Mouse (Mus musculus) stomach, embryonic 16.5 days (tissue): Measurements from ENCODE around the gene Klf11. TPM values are rescaled to one million over a fixed set of nuclear protein-coding genes. Genes with fewer than 3 reads are reported as not detected.
A peak's percentile ranks its signal among the peaks of the same experiment; 100 is the strongest.

Experiments used
- ATAC-seq: fragments of 200-750 bp; cut with Nextera tagmentation; 2 replicates; pipeline ENCODE4 v1.8.0; 2017; ENCODE audit warnings: moderate number of reproducible peaks, moderate TSS enrichment; ENCODE audit not compliant: insufficient read depth, low FRiP score
- H3K27ac ChIP-seq: fragments of 300-500 bp; sonication (generic); 2 replicates; pipeline ENCODE4 v1.5.1; 2014; ENCODE audit warnings: low read length
- H3K27me3 ChIP-seq: fragments of 300-500 bp; sonication (generic); 2 replicates; pipeline ENCODE4 v1.6.1; 2014; ENCODE audit warnings: low read length, control low read depth, mixed read lengths; ENCODE audit not compliant: control insufficient read depth, insufficient read depth
- H3K36me3 ChIP-seq: fragments of 300-500 bp; sonication (generic); 2 replicates; pipeline ENCODE4 v1.6.1; 2014; ENCODE audit warnings: low read length; ENCODE audit not compliant: control insufficient read depth, insufficient read depth
- H3K4me1 ChIP-seq: fragments of 300-500 bp; sonication (generic); 2 replicates; pipeline ENCODE4 v1.6.1; 2014; ENCODE audit warnings: low read length, control low read depth, mixed read lengths; ENCODE audit not compliant: control insufficient read depth, insufficient read depth
- H3K4me2 ChIP-seq: fragments of 300-500 bp; sonication (generic); 2 replicates; pipeline ENCODE4 v1.6.1; 2014; ENCODE audit warnings: low read depth, low read length, mixed read lengths
- H3K4me3 ChIP-seq: fragments of 300-500 bp; sonication (generic); replicated peaks from 2 replicates; pipeline ENCODE4 v1.5.1; 2014; ENCODE audit warnings: mild to moderate bottlenecking, low read length
- H3K9ac ChIP-seq: fragments of 300-500 bp; sonication (generic); 2 replicates; pipeline ENCODE4 v1.6.1; 2014; ENCODE audit warnings: low read length
- H3K9me3 ChIP-seq: fragments of 300-500 bp; sonication (generic); replicated peaks from 2 replicates; pipeline ENCODE4 v1.6.1; 2016; ENCODE audit warnings: low read length, control low read depth; ENCODE audit not compliant: control insufficient read depth
- WGBS: fragments of 180-500 bp; shearing (Covaris S2); extraction: QIAGEN DNeasy Blood & Tissue Kit; methylation state at CpG from one replicate; pipeline ENCODE4 v1.1.7; 2014; 5-methylcytosine and 5-hydroxymethylcytosine counted together
- polyA plus RNA-seq: library from polyadenylated mRNA; unstranded; fragments of >200 nt; fragmentation: Nextera tagmentation; extraction: Ambion mirVana; gene quantifications from 2 replicates; pipeline ENCODE4 v1.2.1, GENCODE M21; 2015

Gene Klf11
- polyA plus RNA-seq, 1 experiment from 2014 or later, result 12.8 TPM

GRCm38 (mm10) chr12:24645901-24646300, 5.2 kb upstream of the Klf11 start:
- no peak overlapping the region for H3K4me2 ChIP-seq
- no peaks in the 10 kb centered on the region for H3K36me3 ChIP-seq
- no peak overlapping the region for H3K27ac ChIP-seq
- no peak for ATAC-seq
- no peak overlapping the region for H3K4me3 ChIP-seq
- 80% methylated on average over 6 of the region's 6 CpGs for WGBS
- no peak overlapping the region for H3K9ac ChIP-seq
- no peaks in the 10 kb centered on the region for H3K9me3 ChIP-seq
- peaks cover 14% of the 10 kb centered on the region for H3K4me1 ChIP-seq
- no peaks in the 10 kb centered on the region for H3K27me3 ChIP-seq

DNA sequence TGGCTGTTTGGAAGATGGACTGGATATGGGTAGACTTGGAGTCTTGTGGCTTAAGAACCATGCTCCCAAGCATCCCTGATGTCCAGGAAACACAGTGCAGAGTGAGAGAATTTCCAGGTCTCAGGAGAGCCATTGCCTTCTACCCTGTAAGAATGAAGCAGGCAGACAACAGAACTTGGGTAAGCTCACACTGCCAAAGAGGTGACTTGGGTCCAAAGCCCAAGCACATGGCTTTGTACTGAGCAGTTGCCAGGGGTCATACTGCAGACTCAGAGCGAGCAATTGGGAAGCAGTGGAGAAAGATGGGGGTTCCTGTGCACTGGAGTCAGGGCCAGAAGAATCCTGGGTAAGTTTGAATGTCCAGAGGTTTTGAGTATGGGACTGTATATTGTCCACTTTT, 3.0 kb upstream of the Klf11 start:
- peaks cover 26% of the 10 kb centered on the region for H3K4me1 ChIP-seq
- H3K27me3 ChIP-seq, result no peaks in the 10 kb centered on the region
- H3K4me2 ChIP-seq, result no peak overlapping the region
- ATAC-seq, result no peak
- WGBS, result 70% methylated on average over 1 of the region's 1 CpGs
- H3K36me3 ChIP-seq, result no peaks in the 10 kb centered on the region
- no peaks in the 10 kb centered on the region for H3K9me3 ChIP-seq
- no peak overlapping the region for H3K27ac ChIP-seq
- H3K9ac ChIP-seq, result no peak overlapping the region
- no peak overlapping the region for H3K4me3 ChIP-seq

GRCm38 (mm10) chr12:24650415-24651062, 535 bp upstream of the Klf11 start:
- Histone ChIP-seq H3K9ac (peak overlapping the region; percentile 73), H3K4me3 (peak overlapping the region; percentile 88), H3K4me1 (peaks cover 19% of the 10 kb centered on the region), H3K9me3 (no peaks in the 10 kb centered on the region), H3K27ac (peak overlapping the region; percentile 87), H3K36me3 (no peaks in the 10 kb centered on the region), H3K4me2 (peak overlapping the region; percentile 65), H3K27me3 (no peaks in the 10 kb centered on the region)
- 5% methylated on average over 22 of the region's 22 CpGs for WGBS
- ATAC-seq, result no peak

GRCm38 (mm10) chr12:24651642-24652342, 718 bp downstream of the Klf11 start:
- no peaks in the 10 kb centered on the region for H3K9me3 ChIP-seq
- WGBS, result under 1% methylated on average over 36 of the region's 36 CpGs
- no peaks in the 10 kb centered on the region for H3K36me3 ChIP-seq
- H3K4me2 ChIP-seq, result peak overlapping the region; percentile 61
- H3K27me3 ChIP-seq, result no peaks in the 10 kb centered on the region
- ATAC-seq, result peak; percentile 79
- H3K4me1 ChIP-seq, result peaks cover 24% of the 10 kb centered on the region
- peak overlapping the region; percentile 95 for H3K9ac ChIP-seq
- peak overlapping the region; percentile 96 for H3K27ac ChIP-seq
- H3K4me3 ChIP-seq, result peak overlapping the region; percentile 88

- Histone ChIP-seq H3K9me3 (no peaks in the 10 kb centered on the region), H3K4me3 (no peak overlapping the region), H3K9ac (no peak overlapping the region), H3K4me1 (peaks cover 24% of the 10 kb centered on the region), H3K27me3 (no peaks in the 10 kb centered on the region), H3K36me3 (no peaks in the 10 kb centered on the region), H3K4me2 (no peak overlapping the region), H3K27ac (no peak overlapping the region)
- 82% methylated on average over 16 of the region's 16 CpGs for WGBS
- no peak for ATAC-seq
These were observed 3.2 kb downstream of the Klf11 start for GRCm38 (mm10) chr12:24654065-24654862.

DNA sequence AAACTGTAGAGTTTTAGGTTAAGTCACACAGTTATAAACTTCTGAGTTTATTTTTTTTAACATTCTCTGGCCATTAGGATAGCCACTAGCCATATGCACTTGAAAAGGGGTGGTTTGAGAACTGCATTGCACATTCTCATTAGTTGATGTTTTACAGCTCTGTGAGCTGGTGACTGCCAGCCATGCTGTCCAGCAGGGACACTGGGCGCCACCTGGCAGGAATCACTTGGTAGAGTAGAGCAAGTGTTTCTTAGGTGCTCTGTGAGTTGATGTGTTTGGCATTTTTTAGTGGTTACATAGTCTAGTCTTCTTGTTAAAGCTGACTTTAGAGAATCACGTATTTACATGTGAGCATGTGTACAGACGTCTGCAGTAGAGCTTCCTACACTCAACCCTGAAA, 5.4 kb downstream of the Klf11 start:
- no peaks in the 10 kb centered on the region for H3K27me3 ChIP-seq
- no peak overlapping the region for H3K27ac ChIP-seq
- H3K4me2 ChIP-seq, result no peak overlapping the region
- no peaks in the 10 kb centered on the region for H3K9me3 ChIP-seq
- no peak overlapping the region for H3K9ac ChIP-seq
- H3K4me1 ChIP-seq, result peaks cover 17% of the 10 kb centered on the region
- no peaks in the 10 kb centered on the region for H3K36me3 ChIP-seq
- WGBS, result 69% methylated on average over 3 of the region's 3 CpGs
- no peak overlapping the region for H3K4me3 ChIP-seq
- ATAC-seq, result no peak

DNA sequence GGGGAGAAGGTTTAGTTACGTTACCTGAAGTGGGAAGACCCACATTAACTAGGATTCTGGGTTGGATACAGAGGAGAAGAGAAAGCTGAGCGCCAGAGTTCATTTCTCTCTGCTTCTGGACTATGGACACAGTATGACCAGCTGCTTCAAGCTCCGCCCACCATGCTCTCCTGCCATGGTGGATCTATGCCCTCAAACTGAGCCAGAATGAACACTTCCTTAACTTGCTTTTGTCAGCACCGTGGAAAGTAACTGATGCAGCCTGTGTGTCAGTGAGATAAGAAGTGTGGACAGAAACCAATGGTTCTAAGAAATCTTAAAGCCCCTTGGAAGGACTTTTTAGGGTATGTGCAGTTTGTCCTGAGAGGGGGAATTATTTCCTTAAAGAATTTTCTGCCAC, 7.9 kb downstream of the Klf11 start:
- no peaks in the 10 kb centered on the region for H3K36me3 ChIP-seq
- no peak overlapping the region for H3K4me2 ChIP-seq
- no peaks in the 10 kb centered on the region for H3K9me3 ChIP-seq
- H3K4me1 ChIP-seq, result peaks cover 5% of the 10 kb centered on the region; the same call in 1 of the 2 replicates
- ATAC-seq, result no peak
- no peaks in the 10 kb centered on the region for H3K27me3 ChIP-seq
- WGBS, result 84% methylated on average over 4 of the region's 4 CpGs
- no peak overlapping the region for H3K27ac ChIP-seq
- no peak overlapping the region for H3K4me3 ChIP-seq
- no peak overlapping the region for H3K9ac ChIP-seq

GRCm38 (mm10) chr12:24659923-24660322, 8.8 kb downstream of the Klf11 start:
- ATAC-seq, result no peak
- Histone ChIP-seq H3K4me3 (no peak overlapping the region), H3K27ac (no peak overlapping the region), H3K9me3 (no peaks in the 10 kb centered on the region), H3K27me3 (no peaks in the 10 kb centered on the region), H3K36me3 (no peaks in the 10 kb centered on the region), H3K4me2 (no peak overlapping the region), H3K9ac (no peak overlapping the region), H3K4me1 (peaks cover 5% of the 10 kb centered on the region; the same call in 1 of the 2 replicates)
- WGBS, result 91% methylated on average over 9 of the region's 9 CpGs

DNA sequence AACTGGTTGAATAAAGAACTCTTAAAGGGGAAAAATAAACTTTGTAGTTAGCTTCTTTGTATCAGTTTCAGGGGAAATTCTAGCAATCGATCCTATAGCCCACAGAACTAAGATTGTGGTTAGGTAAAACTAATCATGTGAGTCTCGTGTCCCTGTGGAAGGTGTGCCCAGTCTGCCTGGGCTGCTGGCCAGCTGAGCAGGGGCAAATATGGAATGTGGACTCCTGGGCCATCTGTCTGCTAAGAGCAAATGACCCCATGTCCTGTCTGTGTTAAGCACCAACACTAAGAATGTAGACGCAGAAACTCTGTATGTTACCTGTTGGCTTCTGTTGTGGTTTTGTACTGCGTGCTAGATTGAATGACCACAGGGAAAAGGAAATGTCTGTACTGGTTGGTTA, 10.0 kb downstream of the Klf11 start:
- H3K4me2 ChIP-seq, result no peak overlapping the region
- H3K4me1 ChIP-seq, result peaks cover 5% of the 10 kb centered on the region; the same call in 1 of the 2 replicates
- H3K4me3 ChIP-seq, result no peak overlapping the region
- no peaks in the 10 kb centered on the region for H3K27me3 ChIP-seq
- no peak overlapping the region for H3K27ac ChIP-seq
- no peaks in the 10 kb centered on the region for H3K36me3 ChIP-seq
- WGBS, result 77% methylated on average over 4 of the region's 4 CpGs
- no peak overlapping the region for H3K9ac ChIP-seq
- no peaks in the 10 kb centered on the region for H3K9me3 ChIP-seq
- no peak for ATAC-seq
